Mouse (Mus musculus) frontal cortex, postnatal 25 days (tissue): ENCODE data around the gene Mlxipl.
"Not testable (repeated sequence)": the region's sequence is repeated elsewhere in the genome, so short reads cannot be mapped to it uniquely, and the experiment has no call there.

Source experiments
- DNase-seq, 2 experiments: peaks; one replicate each; pipeline ENCODE4 v3.0.0; 2022; ENCODE audit warnings: low spot score in 2 of 2

The Mlxipl gene

DNA sequence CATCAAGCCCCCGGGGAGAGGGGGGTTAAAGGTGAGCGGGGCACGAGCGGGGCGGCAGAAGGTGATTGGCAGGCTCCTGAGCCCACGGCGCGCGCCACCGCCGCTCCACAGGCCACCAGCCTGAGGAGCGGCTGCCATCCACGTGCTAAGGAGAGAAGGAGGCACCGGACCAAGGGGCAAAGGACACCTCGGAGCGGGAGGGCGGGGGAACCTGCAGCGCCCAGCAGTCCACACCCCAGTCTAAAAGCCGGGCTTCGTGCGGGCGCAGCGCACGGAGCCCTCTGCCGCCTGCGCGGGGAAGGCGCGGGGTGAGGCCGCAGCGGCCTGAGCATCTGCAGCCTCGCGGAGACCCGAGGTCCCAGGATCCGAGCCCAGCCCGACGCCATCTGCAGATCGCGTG lies at the start of gene Mlxipl:
TSS of gene Mlxipl (plus strand) at position 238 of the 400 bp plus-strand sequence.
- DNase-seq: no peak

- DNase-seq: no peak
Observed at GRCm38 (mm10) chr5:135040059-135040458, 49.6 kb upstream of the Mlxipl start.

GRCm38 (mm10) chr5:135040777-135041176 lies 48.9 kb upstream of the Mlxipl start:
- no peak for DNase-seq

DNA sequence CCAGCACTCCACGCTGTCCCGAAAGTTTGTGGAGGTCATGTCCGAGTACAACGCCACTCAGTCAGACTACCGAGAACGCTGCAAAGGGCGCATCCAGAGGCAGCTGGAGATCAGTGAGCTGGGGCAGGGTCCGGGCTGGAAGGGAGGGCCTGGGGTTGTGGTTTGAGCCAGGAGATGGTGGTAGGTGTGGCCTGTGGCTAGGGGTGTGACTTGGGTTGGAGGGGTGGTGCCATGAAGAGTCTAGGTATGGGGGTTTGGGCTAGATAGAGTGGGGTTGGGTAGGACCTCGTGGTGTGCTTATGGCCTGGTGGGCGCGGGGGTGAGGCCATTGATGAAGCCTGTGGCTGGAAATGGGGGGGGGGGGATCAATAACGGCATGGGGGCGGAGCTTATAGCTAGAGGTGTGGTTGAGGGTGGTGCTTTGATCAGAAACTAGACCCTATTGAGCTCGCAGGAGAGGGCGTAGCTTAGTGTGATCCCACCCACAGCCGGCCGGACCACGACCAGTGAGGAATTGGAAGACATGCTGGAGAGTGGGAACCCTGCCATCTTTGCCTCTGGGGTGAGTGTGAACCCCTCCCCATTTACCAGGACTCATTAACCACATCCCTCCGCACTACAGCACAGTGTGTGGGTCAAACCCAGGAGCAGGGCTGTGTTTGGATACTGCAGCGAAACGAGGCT lies 47.4 kb upstream of the Mlxipl start:
- no peak for DNase-seq

- no peak for DNase-seq
Observed at GRCm38 (mm10) chr5:135044575-135044974, 45.1 kb upstream of the Mlxipl start.

DNA sequence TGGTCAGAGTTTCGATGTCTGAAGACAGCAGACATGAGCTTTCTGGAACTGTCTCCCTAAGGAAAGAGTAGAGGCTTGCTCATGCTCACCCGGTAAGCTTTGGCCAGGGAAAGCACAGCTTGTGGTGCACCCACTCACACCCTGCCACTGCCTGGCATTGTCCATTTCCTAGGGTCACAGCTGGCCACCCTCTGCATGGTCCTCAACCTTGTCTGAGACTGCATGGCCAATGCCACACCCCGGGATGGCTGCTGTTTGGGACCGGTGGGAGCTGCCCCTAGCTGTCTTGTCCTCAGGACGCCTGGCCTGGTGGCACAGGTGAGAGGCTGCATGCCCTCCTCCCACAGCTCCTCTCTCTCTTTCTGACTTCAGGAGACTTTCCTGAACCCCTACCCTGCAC lies 41.2 kb upstream of the Mlxipl start:
- DNase-seq: no peak

DNA sequence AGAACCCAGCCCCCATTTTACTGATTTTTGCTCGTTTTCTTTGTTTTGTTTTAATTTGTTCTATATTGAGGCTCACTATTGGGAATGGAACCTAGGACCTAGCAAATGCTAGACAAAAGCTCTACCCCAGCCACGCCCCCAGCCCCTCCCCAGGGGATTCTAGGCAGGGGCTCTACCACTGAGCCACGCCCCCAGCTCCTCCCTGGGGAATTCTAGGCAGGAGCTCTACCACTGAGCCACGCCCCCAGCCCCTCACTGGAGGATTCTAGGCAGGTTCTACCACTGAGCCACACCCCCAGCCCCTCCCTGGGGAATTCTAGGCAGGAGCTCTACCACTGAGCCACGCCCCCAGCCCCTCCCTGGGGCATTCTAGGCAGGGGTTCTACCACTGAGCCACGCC lies 40.4 kb upstream of the Mlxipl start:
- DNase-seq: not testable (repeated sequence)

DNA sequence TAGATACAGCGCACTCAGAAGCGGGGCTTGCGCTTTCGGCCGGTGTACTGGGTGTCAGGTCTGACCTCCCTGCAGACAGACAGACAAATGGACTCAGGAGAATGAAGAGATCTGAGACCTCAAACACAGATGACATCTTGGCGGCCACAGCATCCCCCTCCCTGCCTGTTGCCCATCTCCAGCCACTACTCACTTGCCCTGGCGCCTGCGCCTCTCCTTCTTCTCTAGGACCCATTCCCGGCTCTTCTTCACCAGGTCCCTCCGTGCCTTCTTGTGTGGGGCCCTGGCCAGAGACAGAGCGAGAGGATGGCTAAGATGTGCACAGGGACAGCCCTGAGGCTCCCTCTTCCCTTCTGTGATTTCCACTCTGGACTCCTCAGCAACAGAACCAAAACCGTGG lies 36.3 kb upstream of the Mlxipl start:
- DNase-seq: no peak

DNA sequence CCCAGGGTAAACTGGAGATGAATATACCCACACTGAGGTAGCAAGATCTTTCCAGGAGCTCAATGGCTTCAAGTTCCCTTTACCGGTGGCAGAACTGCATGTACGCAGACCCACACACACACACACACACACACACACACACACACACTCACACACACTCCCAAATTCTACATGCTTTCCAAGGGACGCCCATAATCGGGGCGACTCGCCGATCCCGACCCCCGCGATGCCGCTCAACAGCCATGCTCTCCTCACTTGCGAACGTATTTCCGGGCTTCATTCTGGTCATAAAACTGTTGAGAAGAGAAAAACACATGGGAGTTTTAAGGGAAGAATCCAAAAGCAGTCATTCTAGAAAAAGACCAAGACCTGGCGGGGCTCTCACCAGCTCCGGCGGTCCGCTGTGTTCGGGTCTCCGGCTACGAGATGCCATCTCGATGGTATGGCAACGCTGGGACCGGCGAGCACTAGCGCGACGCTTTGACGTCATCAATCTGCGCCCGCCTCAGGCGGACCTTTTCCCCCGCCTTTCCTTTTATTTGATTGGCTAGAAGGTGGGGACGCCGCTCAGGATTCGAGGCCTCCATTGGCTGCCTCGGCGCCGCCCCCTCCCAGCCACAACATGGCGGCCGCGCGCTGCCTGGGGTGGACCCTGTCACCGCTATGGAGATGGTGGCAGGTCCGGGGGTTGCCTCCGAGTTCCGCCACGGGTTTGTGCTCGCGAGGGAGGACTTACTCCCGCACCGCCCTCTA lies 25.9 kb upstream of the Mlxipl start, which contains the start of gene Dnajc30:
TSS of gene Dnajc30 (plus strand) at position 574 of the 753 bp plus-strand sequence.
- DNase-seq: peak; percentile 96 to 97

GRCm38 (mm10) chr5:135064382-135064766 lies 25.3 kb upstream of the Mlxipl start:
- no peak for DNase-seq

- not testable (repeated sequence) for DNase-seq
Observed at GRCm38 (mm10) chr5:135064909-135065446, 24.7 kb upstream of the Mlxipl start, which contains the start of gene Bud23. Gene Bud23, minus strand, starts transcription at chr5:135064959.

DNA sequence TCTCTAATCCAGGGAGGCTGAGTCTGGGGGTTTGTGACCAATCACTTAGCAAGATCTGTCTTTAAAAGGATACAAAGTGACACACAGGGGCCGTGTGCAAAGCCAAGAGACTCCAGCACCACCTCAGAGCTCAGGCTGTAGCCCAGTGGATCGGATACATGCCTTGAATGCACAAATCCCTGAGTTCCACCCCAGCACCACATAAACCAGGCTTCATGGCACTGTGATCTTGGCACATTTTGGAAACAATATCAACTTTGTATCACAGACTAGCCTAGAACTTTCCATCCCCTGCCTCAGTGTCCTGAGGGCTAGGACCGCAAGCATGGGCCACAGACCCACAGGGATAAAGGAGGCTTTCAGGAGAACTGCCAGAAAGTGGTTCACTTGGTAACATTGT lies 23.7 kb upstream of the Mlxipl start:
- no peak for DNase-seq

- DNase-seq: no peak
Observed at GRCm38 (mm10) chr5:135070448-135070847, 19.2 kb upstream of the Mlxipl start.

DNA sequence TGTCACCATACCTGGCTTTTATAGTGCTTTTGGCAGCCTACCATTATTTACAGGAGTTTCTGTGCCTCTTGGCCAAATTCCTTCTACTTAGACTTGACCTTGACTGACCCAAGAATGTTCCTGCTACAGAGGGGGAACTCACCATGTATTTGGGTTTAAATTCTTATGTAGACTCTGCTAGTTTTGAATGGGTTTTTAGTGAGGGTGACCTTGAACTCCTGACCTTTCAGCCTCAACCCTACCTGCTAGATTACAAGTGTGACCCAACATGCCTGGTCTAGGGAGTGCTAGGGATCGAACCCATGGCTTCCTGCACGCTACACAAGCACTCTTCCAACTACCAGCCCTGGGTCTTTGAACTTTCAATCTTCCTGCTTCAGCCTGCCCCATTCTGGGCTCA lies 17.6 kb upstream of the Mlxipl start:
- no peak for DNase-seq

DNA sequence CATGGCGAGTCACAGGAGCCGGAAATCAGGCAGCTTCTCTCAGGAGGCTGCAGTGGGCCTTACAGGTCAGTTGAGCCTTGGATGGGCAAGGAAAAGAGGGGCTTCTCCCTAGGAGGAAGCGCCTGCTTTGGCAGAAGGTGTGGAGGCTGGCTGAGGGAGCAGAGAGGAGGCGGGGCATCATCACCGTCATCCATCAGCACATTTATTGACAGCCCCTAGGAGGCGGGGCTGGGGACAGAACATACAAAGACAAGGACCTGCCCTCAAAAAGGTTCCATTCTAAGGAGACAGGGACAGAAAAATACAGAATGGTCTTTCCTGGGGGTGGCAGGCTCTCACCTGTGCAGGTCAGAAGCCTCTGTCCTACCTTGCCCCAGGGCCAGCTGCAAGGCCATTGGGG lies 17.0 kb upstream of the Mlxipl start:
- DNase-seq: no peak

DNA sequence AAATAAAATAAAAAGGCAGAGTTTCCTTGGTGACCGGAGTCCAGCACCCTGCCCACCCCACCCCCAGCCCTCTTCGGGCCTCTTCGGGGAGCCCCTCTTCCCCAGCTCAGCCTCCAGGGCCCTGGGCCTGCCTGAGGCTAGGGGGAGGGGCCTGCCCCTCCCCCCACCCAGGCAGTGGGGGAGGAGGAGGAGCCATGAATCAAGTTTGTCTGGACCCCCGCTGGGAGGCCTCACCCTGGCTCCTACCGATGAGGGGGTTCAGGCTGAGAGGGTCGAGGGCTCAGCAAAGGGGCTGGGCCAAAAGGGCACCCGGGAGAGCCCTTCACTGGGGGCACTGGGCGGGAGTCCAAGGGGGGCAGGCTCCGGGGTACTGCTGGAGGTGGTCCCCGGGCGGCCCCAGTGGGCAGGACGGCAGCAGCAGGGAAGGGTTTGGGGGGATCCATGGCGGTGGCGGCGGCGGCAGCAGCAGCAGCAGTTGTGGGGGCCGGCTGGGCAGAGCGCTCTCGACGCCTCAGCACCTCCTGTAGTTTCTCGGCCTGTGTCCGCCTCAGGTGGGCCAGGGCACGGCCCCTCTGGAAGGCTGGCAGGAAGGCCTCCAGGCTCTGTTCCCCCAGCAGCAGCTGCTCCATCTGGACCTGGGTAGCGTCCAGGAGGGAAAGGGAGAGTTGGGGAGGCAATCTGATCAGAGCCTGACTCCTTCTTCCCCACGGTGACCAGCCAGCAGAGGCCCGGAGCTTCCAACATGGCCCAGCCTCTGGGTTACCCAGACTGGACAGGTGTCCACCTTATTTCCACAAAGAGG lies 16.1 kb upstream of the Mlxipl start:
- DNase-seq: no peak

DNA sequence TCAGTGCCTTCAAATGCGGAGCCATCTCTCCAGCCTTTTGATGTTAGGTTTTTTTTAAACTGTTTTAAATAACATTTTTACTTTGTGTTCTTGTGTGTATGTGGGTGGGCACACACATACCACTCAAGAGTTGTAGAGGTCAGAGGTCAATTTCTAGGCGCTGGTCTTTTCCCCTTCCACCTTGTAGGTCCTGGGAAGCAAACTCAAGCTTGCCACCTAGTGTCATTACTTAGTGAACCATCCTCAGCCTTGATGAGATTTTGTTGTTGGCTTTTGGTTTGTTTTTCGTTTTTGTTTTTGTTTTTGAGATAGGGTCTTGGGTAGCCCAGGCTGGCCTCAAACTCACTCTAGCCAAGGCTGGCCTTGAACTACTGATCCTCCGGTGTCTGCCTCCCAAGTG lies 14.0 kb upstream of the Mlxipl start:
- no peak for DNase-seq

DNA sequence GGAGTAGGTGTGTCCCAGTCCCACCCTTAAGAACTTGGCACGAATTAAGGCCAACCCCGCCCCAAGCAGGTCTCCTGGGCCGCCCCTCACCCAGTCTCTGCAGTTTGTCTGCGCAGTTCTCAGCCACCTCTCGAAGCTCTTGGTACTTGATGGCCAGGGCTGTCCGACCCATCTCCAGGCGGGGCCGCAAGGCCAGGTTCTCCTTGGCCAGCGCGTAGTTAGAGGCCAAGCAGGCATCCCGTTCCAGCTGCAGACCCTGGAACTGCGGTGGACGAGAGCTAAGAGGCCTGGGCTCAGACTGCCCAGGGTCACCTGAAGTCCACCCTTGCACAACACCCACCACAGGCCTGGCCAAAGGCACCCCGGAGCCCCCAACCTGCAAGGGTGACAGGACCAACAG lies 13.3 kb upstream of the Mlxipl start:
- no peak for DNase-seq

- no peak for DNase-seq
Observed at GRCm38 (mm10) chr5:135076931-135077505, 12.7 kb upstream of the Mlxipl start.

- DNase-seq: peak; percentile 88 to 94
Observed at GRCm38 (mm10) chr5:135077564-135078481, 11.9 kb upstream of the Mlxipl start, which contains the start of gene Vps37d. Gene Vps37d, minus strand, starts transcription at chr5:135078266.

- no peak for DNase-seq
Observed at GRCm38 (mm10) chr5:135078482-135078810, 11.2 kb upstream of the Mlxipl start.
